8 mouse cellular contexts compared by ENCODE assay signal in genomic region chr11:23770510-23770759, GRCm38 (mm10). TPM values are rescaled to one million over a fixed set of nuclear protein-coding genes. Genes with fewer than 3 reads are reported as not detected.
DNase-seq lines count a peak whose midpoint lies in the region; ATAC-seq and TF ChIP-seq lines count a peak whose summit lies in the region.

No protein-coding gene starts in this region.

- peaks cover 5% of the 10 kb centered on the region for H3K4me1 ChIP-seq in spleen, adult 2 months (ENCODE audit: control insufficient read depth, insufficient read depth, insufficient read length)
- no peaks in the 10 kb centered on the region for H3K4me1 ChIP-seq in limb, embryonic 15.5 days
- no peaks in the 10 kb centered on the region for H3K4me1 ChIP-seq in stomach, postnatal 0 days (replicated peaks; ENCODE audit: control insufficient read depth, insufficient read depth)

- H3K27ac ChIP-seq in spleen, adult 2 months (ENCODE audit: insufficient read depth, low read length): peak overlapping the region; percentile 100
- H3K27ac ChIP-seq in limb, embryonic 15.5 days: peak overlapping the region; percentile 93
- H3K27ac ChIP-seq in stomach, postnatal 0 days (replicated peaks): peak overlapping the region; percentile 98

- peak; percentile 79 for DNase-seq in embryo, embryonic 10.5 days (ENCODE audit: low spot score)
- no peak for DNase-seq in embryo, embryonic 10 days (ENCODE audit: low spot score)
- no peak for DNase-seq in spleen, adult 2 months (ENCODE audit: low read depth in 1 of 2, low spot score in 2 of 2)
- no peak for DNase-seq in spleen, adult 12 weeks (ENCODE audit: low spot score)
- DNase-seq in stomach, postnatal 0 days (ENCODE audit: low spot score): no peak
- DNase-seq in natural killer cell, adult 2 months (ENCODE audit: low spot score in 2 of 2): no peak
- DNase-seq in left cerebral cortex, adult 8-10 months (ENCODE audit: low spot score in 2 of 2): no peak

- peak overlapping the region; percentile 80 for H3K4me3 ChIP-seq in spleen, adult 2 months (ENCODE audit: extremely low read depth, insufficient read depth, insufficient read length)
- peak overlapping the region; percentile 65 for H3K4me3 ChIP-seq in limb, embryonic 15.5 days
- H3K4me3 ChIP-seq in stomach, postnatal 0 days (ENCODE audit: low read depth, low read length): peak overlapping the region; percentile 78

- H3K4me2 ChIP-seq in limb, embryonic 15.5 days: peak overlapping the region; percentile 67
- H3K4me2 ChIP-seq in stomach, postnatal 0 days (replicated peaks; ENCODE audit: low read depth): peak overlapping the region; percentile 78

- no peaks in the 10 kb centered on the region for H3K27me3 ChIP-seq in spleen, adult 2 months (ENCODE audit: control insufficient read depth, insufficient read depth, low read length)
- no peaks in the 10 kb centered on the region for H3K27me3 ChIP-seq in limb, embryonic 15.5 days
- H3K27me3 ChIP-seq in stomach, postnatal 0 days (ENCODE audit: control insufficient read depth, insufficient read depth, low read length): no peaks in the 10 kb centered on the region

- peak overlapping the region; percentile 63 for H3K9ac ChIP-seq in limb, embryonic 15.5 days
- H3K9ac ChIP-seq in stomach, postnatal 0 days (ENCODE audit: low read length): peak overlapping the region; percentile 81

- no peak for ATAC-seq in limb, embryonic 15.5 days (ENCODE audit: insufficient number of reproducible peaks, low FRiP score, low TSS enrichment, low read depth)
- no peak for ATAC-seq in stomach, postnatal 0 days (ENCODE audit: low FRiP score, low TSS enrichment)

- no peak for TF ChIP-seq CTCF in spleen, adult 2 months (IDR thresholded peaks at IDR 0.05; ENCODE audit: extremely low read depth, insufficient read depth, insufficient read length, insufficient replicate concordance)
- 0 out of 2 replicates have a peak, but pooled peaks have one; percentile 1 for TF ChIP-seq CTCF in stomach, postnatal 0 days (IDR thresholded peaks at IDR 0.05; ENCODE audit: low read depth)

- no peak for TF ChIP-seq EP300 in stomach, postnatal 0 days (optimal IDR thresholded peaks at IDR 0.05)

- H3K36me3 ChIP-seq in spleen, adult 2 months (ENCODE audit: control insufficient read depth, insufficient read depth, low read length): no peaks in the 10 kb centered on the region
- no peaks in the 10 kb centered on the region for H3K36me3 ChIP-seq in limb, embryonic 15.5 days
- H3K36me3 ChIP-seq in stomach, postnatal 0 days (ENCODE audit: control insufficient read depth, insufficient read depth, low read length): no peaks in the 10 kb centered on the region

- WGBS in spleen, adult 2 months: under 1% methylated on average over 24 of the region's 24 CpGs
- under 1% methylated on average over 24 of the region's 24 CpGs for WGBS in limb, embryonic 15.5 days
- under 1% methylated on average over 24 of the region's 24 CpGs for WGBS in stomach, postnatal 0 days

- no peak for TF ChIP-seq POLR2A in spleen, adult 2 months (IDR thresholded peaks at IDR 0.05; ENCODE audit: low read depth, low read length)

- H3K9me3 ChIP-seq in limb, embryonic 15.5 days: no peaks in the 10 kb centered on the region
- H3K9me3 ChIP-seq in stomach, postnatal 0 days (ENCODE audit: control insufficient read depth, low read length): no peaks in the 10 kb centered on the region

RNA-seq across cellular contexts. Expression of gene Rel, which starts 0.3 kb away (rescaled TPM):
- 12.4 and 13.6 TPM in 2 replicates for polyA plus RNA-seq in spleen, adult 2 months (2012; rRNA removed)
- polyA plus RNA-seq in limb, embryonic 15.5 days (2015; fragmentation: Nextera tagmentation; extraction: Ambion mirVana): 1.4 and 1.5 TPM in 2 replicates
- polyA plus RNA-seq in stomach, postnatal 0 days (2015; fragmentation: Nextera tagmentation; extraction: Ambion mirVana): 0.77 and 0.78 TPM in 2 replicates
- total RNA-seq in left cerebral cortex, adult 8-10 months (2022): 1 to 10 TPM; 2.9 to 3.7 (median 3.4) TPM
